Mouse (Mus musculus) ES-Bruce4 (cell line): ENCODE measurements at regions not wholly inside any gene's neighbourhood (a gene's known extent, or its start where the extent isn't known, plus 50 kb on each side); places are given as distances from the start of the nearest gene placed in this dataset.

Source experiments
- CTCF ChIP-seq: IDR thresholded peaks from one replicate; pipeline ENCODE4 v1.8.1; 2011; ENCODE audit warnings: low read depth, low read length
- POLR2A ChIP-seq: IDR thresholded peaks from one replicate; pipeline ENCODE4 v1.8.1; 2011; ENCODE audit warnings: low read length; ENCODE audit not compliant: insufficient read depth

- no peak for TF ChIP-seq CTCF
- TF ChIP-seq POLR2A = no peak
These were observed 223.0 kb upstream of the Sdr16c6 start for GRCm38 (mm10) chr4:4300189-4300879.
